Mouse (Mus musculus): Measurements from ENCODE around the gene Olfr1258.
"Not testable (repeated sequence)": the region's sequence is repeated elsewhere in the genome, so short reads cannot be mapped to it uniquely, and the experiment has no call there.

The Olfr1258 gene

GRCm38 (mm10) chr2:89927009-89927408 lies at the start of gene Olfr1258:
Olfr1258 (plus strand) TSS chr2:89927309.
- no peak for DNase-seq (ENCODE audit: extremely low read depth, low read depth, low spot score)

GRCm38 (mm10) chr2:89878137-89878536 lies 49.0 kb upstream of the Olfr1258 start, which contains the start of gene Olfr1257:
Olfr1257 (plus strand) TSS chr2:89878437.
- DNase-seq (ENCODE audit: extremely low read depth, low read depth, low spot score) = no peak

GRCm38 (mm10) chr2:89912616-89913015 lies 14.5 kb upstream of the Olfr1258 start:
- not testable (repeated sequence) for DNase-seq (ENCODE audit: extremely low read depth, low read depth, low spot score)

- DNase-seq (ENCODE audit: extremely low read depth, low read depth, low spot score) = no peak
Measured at GRCm38 (mm10) chr2:89948564-89948963, 21.5 kb downstream of the Olfr1258 start, which contains the start of gene Olfr1259. Olfr1259 (minus strand) TSS chr2:89948664.

GRCm38 (mm10) chr2:89974184-89974583 lies 47.1 kb downstream of the Olfr1258 start, which contains the start of gene Olfr1260:
Olfr1260 (plus strand) TSS chr2:89974340.
- DNase-seq (ENCODE audit: extremely low read depth, low read depth, low spot score) = no peak

- no peak for DNase-seq (ENCODE audit: extremely low read depth, low read depth, low spot score)
Measured at GRCm38 (mm10) chr2:89977709-89978108, 50.6 kb downstream of the Olfr1258 start.

All from fat pad, adult 2 months (tissue).